Mouse (Mus musculus) MEL (cell line): Measurements from ENCODE around the gene Elmod3.

Source experiments
- BHLHE40 ChIP-seq: IDR thresholded peaks from 2 replicates; pipeline ENCODE4 v1.6.1; 2012; ENCODE audit warnings: low read depth, mild to moderate bottlenecking, inconsistent platforms, low read length, improper control_type of control experiment, borderline replicate concordance
- CHD2 ChIP-seq: IDR thresholded peaks from 2 replicates; pipeline ENCODE4 v1.6.1; 2011; ENCODE audit warnings: low read length, improper control_type of control experiment
- CTCF ChIP-seq, 3 experiments: IDR thresholded peaks in 2 of 3; conservative IDR thresholded peaks in 1 of 3; 2 replicates each; pipeline ENCODE4 v1.5.1; 2011 to 2012; ENCODE audit warnings: low read length in 3 of 3, low read depth in 2 of 3, mild to moderate bottlenecking in 2 of 3, improper control_type of control experiment in 1 of 3, inconsistent platforms in 1 of 3, mixed read lengths in 1 of 3, moderate library complexity in 1 of 3; ENCODE audit not compliant: control insufficient read depth in 1 of 3, insufficient read depth in 1 of 3, poor library complexity in 1 of 3, severe bottlenecking in 1 of 3
- HCFC1 ChIP-seq: IDR thresholded peaks from 2 replicates; pipeline ENCODE4 v1.6.1; 2012; ENCODE audit warnings: low read depth, mild to moderate bottlenecking, inconsistent platforms, low read length, improper control_type of control experiment, moderate library complexity
- NELFE ChIP-seq: IDR thresholded peaks from 2 replicates; pipeline ENCODE4 v1.6.1; 2011; ENCODE audit warnings: low read depth, low read length, improper control_type of control experiment
- NRF1 ChIP-seq: IDR thresholded peaks from 2 replicates; pipeline ENCODE4 v1.6.1; 2014; ENCODE audit warnings: low read depth, mild to moderate bottlenecking, inconsistent platforms, low read length, improper control_type of control experiment, moderate library complexity; ENCODE audit not compliant: poor library complexity, insufficient read depth, severe bottlenecking
- POLR2A ChIP-seq, 2 experiments: IDR thresholded peaks; 2 replicates each; pipeline ENCODE4 v1.6.1; 2011 to 2012; ENCODE audit warnings: low read length in 2 of 2, mild to moderate bottlenecking in 2 of 2, control low read depth in 1 of 2, improper control_type of control experiment in 1 of 2, low read depth in 1 of 2, moderate library complexity in 1 of 2; ENCODE audit not compliant: control insufficient read depth in 1 of 2, insufficient read depth in 1 of 2, poor library complexity in 1 of 2
- POLR2AphosphoS2 ChIP-seq: IDR thresholded peaks from 2 replicates; pipeline ENCODE4 v1.6.1; 2011; ENCODE audit warnings: low read length, improper control_type of control experiment
- TCF12 ChIP-seq: IDR thresholded peaks from 2 replicates; pipeline ENCODE4 v1.6.1; 2014; ENCODE audit warnings: low read depth, mild to moderate bottlenecking, inconsistent platforms, low read length, improper control_type of control experiment, moderate library complexity
- USF2 ChIP-seq, 2 experiments: IDR thresholded peaks; 2 replicates each; pipeline ENCODE4 v1.6.1; 2011 to 2012; ENCODE audit warnings: improper control_type of control experiment in 2 of 2, low read length in 2 of 2, borderline replicate concordance in 1 of 2, inconsistent platforms in 1 of 2, low read depth in 1 of 2, mild to moderate bottlenecking in 1 of 2; ENCODE audit not compliant: insufficient read depth in 1 of 2

DNA sequence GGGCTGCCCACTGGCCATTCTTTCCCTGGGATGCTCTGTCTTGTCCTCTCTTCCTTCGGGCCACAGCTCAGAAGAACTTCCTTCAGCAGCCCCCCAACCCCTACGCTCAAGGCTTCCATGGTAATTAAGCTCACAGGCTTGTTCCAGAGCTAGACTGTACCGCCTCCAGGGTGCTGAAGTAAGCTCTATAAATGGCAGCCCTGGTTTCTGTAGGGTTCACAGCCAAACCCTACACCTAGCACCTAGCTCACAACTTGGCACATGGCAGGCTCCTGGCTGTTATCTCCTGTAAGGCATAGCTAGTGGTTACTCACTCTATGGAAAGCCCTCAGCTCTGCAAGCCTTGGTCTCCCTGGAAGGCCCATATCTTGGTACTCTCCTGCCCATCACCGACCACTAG lies 65.6 kb downstream of the Elmod3 start:
- TF ChIP-seq CTCF (IDR thresholded peaks at IDR 0.05 in 2 of 3, conservative IDR thresholded peaks at IDR 0.05 in 1 of 3; ENCODE audit: control insufficient read depth in 1 of 3, insufficient read depth in 1 of 3, low read depth in 2 of 3, low read length in 3 of 3, poor library complexity in 1 of 3, severe bottlenecking in 1 of 3) (no peak), USF2 (IDR thresholded peaks at IDR 0.05; ENCODE audit: borderline replicate concordance in 1 of 2, insufficient read depth in 1 of 2, low read depth in 1 of 2, low read length in 2 of 2) (no peak), POLR2A (IDR thresholded peaks at IDR 0.05; ENCODE audit: control insufficient read depth in 1 of 2, insufficient read depth in 1 of 2, low read depth in 1 of 2, low read length in 2 of 2, poor library complexity in 1 of 2) (no peak), CHD2 (no peak), NRF1 (no peak), POLR2AphosphoS2 (no peak), BHLHE40 (no peak), NELFE (no peak), HCFC1 (no peak), TCF12 (no peak)
